Mouse (Mus musculus) 416B (cell line): ENCODE data around the gene Baiap2.

Source experiments
- DNase-seq: peaks from one replicate; pipeline ENCODE4 v3.0.0; 2011; ENCODE audit warnings: low read depth

Gene Baiap2

DNA sequence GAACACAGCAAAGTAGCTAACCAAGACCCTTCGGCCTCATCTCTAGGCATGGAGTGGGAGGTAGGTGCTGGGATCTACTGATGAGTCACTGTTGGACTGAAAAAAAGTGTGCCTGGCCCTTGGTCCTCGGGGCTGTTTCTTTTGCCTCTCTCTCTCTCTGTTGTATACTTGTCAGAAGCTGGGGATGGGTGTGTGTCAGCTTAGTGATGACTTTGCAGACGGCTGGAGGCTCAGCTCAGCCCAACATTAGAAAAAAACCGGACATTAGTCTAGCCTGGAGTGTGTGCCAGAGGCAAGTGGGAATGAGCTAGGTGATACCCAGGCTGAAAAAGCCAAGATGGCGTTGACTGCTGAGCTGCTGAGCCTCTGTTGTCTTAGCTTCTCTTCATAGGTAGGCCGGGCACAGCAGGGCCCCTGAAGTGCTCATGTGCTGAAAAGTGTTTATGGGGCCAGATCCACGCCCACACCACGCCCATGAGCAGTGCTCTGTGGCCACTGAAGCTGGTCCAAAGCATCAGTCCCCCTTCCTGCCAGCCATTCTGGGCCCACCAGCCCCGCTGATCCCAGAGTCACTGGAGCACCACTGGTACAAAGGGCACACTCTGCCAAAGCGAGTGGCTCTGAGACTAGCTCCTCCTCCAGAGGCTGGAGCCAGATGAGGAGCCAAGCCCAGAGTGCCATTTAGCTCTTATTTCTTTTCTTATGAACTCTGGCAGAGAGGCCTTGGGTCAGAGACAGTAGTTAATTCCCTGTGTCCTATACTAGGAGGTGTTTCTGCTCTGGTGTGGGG, 37.2 kb downstream of the Baiap2 start:
- no peak for DNase-seq

DNA sequence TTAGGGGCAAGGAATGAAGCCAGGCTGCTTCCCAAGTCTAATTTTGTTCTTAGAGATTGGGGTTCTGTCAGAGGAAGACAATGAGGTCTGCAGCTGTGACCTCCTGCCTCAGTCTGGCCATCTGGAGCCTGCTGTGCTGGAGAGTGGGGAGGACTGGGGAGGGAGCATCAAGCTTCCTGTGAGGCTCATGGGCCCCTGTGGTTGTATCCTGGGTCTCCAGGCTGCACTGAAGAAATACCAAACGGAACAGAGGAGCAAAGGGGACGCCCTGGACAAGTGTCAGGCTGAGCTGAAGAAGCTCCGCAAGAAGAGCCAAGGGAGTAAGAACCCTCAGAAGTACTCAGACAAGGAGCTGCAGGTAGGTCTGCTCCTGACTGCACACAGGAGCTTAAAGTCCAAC, 39.2 kb downstream of the Baiap2 start:
- DNase-seq = no peak

DNA sequence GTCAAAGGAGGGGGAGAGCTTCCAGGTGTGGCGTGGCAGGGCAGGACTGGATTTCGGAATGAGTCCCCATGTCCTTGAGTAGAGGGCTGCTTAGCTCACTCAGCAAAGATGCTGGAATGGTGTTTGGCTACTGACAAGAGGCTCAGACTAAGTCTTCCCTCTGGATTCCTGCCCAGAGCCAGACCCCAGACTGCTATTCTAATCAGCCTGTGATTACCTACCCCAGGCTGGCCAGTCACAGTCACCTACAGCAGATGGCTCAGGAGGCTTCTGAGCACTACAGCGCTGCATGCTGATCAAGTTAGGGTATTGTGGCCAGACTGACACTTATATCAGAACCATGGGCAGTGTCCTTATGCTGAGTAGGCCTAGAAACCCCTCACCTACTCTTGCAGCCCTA, 39.7 kb downstream of the Baiap2 start:
- DNase-seq = no peak

DNA sequence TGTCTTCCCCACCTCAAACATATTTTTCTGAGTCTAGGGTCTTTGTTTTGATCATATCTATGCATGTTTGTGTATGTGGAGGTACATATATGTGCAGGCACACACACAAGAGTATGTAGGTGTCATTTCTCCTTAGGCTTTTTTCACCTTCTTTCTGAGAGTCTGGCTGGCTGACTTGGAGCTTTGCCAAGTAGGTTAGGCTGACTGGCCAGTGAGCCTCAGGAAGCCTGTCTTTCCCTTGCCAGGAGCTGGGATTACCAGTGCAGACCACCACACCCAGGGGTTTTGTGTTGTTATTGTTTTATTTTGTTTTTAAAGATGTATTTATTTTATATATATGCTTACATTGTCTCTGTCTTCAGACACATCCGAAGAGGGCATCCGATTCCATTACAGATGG, 40.6 kb downstream of the Baiap2 start:
- no peak for DNase-seq

DNA sequence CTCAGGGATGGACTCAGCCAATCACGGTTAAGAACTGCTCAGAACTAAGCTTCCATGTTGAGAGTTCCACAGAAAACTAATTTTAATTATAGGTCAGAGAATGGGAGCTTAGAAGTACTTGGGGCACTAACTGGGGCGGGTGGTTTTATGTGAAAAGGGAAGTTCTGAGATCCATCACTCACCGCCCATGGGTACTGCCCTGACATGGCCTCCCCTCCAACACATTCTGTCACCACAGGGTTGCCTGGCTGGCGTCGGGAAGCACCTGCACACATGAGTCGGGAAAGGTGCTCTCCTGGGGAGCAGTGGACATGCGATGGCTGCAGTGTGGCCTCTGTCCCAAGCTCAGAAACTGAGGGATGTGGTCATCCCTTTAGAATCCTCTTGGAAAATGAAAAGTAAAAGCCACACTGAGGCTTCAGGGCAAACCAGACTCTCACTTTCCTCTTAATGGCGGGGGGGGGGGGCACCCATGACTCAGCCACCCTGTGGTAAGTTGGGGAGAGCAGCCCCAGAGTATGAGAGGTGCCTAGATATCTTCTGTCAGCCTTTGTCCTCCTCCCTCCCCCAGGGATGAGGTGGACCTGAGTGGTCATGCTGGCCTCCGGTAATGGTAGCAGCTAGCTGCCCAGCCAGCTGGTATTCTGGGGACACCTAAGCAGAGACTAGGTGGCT, 44.3 kb downstream of the Baiap2 start:
- peak; percentile 39 for DNase-seq

DNA sequence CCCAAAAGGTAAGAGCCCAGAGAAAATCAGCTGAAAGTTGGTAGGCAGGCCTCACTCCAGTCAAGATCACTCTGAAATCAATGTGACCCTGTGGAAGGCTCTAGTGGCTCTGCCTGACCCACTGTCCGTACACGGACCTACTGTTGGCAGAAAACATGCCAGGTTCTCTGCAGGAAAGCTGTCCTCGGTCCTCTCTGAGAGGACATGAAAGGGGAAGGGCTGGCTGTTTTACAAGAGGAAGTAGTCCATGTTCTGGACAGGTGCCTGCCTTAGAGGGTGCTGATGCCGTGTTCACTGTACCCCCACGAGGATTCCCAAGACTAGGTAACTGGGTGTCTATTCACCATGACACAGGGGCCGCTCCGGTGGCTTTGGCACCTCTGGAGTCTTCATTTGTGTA, 45.3 kb downstream of the Baiap2 start:
- no peak for DNase-seq

DNA sequence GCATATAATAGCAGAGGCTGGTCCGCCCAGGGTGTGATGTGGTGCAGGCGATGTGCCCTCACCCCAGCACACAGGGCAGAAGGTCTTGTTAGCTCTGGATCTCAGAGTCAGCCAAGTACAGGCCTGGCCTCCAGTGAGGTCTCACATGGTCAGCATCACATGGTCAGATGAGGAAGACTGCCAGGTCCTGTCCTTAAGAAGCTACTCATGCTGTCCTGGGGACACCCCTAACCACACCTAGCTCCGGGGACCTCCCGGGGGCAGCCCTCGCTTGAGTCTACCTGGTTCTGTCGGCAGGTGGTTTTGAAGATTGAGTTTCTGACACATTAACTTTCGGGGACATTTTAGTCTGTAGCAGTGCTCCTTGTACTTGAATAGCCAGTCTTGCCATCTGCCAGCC, 45.8 kb downstream of the Baiap2 start:
- DNase-seq = no peak

DNA sequence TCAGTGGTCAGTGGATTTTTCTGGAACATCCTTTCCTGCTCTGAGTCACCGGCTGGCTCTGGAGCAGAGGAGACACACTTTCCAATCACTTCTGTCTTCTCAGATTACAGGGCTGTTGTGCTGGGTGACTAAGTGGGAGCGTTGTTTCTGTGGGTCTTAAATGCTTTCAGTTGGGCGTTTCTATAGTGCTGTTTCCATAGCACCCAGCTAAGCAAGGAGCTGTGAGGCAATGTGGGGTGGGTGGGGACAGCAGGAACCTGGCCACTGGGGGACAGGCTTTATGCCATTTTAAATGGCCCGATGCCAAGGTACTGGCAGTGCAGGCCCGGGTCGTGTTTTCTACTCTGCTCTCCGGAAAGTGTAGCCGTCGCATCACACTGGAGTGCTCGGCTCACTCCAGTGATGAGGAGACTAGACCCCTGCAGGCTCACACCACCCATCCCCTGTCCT, 46.6 kb downstream of the Baiap2 start:
- peak; percentile 87 for DNase-seq

DNA sequence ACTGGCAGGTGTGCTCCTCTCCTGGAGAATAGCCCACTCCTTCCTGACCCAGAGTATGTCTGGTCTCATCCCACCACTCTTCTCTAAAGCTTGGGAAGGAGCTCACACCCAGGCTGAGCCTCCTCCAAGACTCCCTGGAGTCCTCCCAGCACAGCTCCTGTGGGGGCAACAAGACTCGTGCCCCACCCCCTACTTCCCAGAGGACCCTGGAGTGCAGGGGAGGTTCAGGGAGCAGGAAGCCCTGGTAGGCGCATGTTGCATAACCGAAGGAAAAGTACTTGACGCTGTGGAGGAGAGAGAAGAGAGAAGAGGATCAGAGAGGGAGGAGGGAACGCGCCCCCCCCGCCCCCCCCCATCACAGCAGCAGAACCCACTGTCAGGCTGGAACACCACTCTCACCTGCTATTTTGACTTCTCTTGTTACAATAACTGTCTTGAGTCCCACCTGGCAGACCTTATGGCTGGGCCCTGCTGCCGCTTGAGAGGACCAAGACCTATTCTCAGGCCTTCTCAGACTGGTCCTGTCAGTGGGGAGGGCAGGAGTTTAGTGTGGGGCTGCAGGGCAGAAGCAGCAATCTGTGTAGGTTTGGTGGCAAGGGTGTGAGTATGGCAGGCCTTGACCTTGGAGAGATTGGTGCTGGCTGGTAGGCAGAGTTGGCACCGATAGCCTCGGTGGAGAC, 48.2 kb downstream of the Baiap2 start:
- no peak for DNase-seq

DNA sequence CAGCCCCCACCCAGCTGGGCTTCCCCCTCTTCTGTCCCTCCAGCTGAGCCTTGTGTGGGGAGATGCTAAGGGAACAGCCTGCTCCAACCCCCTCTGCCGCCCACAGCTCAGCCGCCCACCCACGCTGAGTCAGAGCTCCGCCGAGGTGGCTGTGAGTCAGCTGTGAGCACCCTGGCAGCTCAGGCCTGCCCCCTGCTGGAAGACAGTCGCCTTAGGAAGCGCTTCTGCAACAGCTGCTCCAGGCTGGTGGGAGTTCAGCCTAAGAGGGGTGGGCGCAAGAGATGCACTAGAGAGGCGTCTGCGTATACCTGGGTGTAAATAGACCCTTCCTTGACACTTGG, 48.7 kb downstream of the Baiap2 start:
- peak; percentile 86 for DNase-seq

DNA sequence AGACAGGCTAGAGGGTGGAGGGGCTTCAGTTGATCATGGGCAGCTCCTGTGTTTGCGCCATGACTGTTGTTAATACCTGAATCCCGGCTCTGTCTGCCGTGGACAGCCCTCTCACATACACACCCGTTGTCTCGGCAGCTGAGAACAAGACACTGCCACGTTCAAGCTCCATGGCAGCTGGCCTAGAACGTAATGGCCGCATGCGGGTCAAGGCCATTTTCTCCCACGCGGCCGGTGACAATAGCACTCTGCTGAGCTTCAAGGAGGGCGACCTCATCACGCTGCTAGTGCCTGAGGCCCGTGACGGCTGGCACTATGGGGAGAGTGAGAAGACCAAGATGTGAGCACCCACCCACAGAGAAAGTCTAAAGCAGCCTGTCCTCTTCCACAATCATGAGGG, 54.8 kb downstream of the Baiap2 start:
- no peak for DNase-seq

DNA sequence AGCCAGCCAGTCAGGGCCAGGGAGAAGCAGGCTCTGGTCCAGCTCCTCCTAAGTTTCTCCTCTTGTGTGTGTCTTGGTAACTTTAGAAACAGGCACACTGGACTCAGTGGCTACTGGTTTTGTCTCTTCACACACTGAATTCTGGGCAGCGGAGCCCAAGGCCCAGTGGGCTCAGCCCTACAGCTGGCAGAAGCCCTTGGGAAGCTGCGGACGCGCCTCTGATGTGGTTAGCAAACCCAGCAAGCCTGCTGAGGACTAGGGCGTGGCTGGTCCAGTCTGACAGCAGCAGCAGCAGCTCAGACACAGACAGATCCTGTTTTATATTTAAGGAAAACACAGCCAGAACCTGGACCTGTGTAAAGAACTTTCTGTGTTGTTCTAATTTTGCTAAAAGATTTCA, 59.5 kb downstream of the Baiap2 start:
- no peak for DNase-seq

DNA sequence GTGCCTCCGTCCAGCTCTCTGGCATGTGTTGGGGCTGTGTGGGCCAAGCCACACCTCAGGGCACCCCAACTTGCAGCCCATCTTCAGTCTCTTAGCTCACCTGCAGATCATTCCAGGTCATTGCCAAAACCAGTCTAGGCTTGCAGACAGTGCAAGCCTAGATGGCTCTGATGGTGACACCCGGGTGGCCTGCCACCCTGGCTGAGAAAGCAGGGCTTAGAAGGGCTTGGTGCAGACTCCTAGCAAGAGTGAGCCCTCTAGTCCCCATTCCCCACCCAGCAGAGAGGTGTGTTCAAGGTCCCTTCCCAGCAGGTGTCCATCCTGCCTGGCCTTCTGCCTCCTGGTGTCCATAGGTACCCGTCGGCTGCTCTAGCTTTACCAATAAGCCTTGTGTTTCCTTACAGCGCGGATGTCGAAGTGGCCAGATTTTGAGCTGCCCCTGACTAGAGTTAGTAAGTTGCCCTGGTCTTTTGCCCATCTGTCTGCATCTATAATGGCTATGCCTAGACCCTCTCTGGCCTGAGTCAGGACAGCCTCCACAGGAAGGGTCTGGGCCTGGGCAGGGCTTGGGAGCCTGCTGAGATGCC, 60.2 kb downstream of the Baiap2 start:
- DNase-seq = no peak

DNA sequence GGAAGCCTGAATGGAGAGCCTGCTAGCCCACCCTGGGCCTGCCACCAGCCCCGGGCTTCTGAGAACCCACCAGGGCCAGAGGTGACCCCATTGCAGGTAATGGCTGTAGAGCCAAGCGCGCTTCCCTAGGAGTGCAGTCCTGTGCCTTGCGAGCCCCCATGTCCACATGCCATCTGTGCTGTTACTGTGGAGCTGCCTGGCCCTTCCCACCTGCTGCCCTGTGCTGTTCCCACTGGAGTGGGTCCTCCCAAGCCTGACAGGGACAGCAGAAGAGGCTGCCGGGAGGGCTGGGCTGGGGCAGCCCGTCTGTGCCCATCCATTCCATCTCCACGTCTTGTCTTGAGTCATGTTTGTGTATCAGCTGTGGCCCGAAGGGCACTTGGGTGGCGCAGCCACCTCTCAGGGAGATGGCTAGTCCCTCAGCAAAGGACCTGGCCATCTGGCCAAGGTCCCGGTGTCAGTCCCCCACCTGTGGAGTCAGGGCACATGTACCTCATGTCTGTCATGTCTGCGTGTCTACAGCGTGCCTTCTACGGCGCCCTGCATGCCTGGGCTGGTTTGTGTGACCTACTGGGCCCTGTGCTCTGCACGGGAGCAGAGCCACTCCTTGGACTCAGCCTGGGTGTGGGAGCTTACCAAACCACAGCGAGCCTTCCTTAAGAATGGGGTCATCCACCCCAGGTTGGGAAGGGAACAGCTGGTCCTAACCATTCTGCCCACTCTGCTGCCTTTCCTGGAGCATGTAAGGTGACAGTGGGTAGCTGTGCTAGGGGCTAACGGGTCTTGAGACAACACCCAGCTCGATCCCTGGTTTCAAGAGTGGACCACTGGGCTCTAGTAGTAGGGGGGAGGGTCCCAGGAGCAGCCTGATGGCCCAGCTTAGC, 63.1 kb downstream of the Baiap2 start:
- no peak for DNase-seq

DNA sequence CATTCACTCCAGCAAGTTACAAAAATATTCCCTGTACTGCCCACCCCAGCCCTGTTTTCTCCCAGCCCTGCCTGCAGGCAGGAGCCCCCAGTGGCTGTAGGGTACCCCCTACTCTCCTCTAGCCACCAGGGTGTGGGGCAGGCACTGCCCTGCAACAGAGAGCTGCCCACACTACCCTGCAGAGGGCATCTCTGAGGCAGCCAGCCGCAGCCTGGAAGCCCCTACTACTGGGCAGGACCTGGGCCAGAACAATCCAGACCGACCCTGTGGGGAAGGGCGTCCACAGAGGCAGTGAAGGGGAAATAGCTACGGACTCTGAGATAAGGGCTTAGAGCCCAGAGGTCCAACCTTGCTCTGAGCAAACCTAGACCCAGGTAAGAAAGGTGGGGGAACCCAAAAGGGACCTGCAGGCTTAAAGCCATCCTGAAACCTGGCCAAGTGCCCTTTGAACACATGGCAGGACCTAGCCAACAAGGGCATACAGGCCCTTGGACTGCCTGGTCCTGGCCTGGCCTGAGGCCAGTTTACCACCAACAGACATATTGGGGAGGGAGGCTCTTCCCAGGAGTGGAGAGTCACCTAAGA, 65.0 kb downstream of the Baiap2 start:
- DNase-seq = no peak

DNA sequence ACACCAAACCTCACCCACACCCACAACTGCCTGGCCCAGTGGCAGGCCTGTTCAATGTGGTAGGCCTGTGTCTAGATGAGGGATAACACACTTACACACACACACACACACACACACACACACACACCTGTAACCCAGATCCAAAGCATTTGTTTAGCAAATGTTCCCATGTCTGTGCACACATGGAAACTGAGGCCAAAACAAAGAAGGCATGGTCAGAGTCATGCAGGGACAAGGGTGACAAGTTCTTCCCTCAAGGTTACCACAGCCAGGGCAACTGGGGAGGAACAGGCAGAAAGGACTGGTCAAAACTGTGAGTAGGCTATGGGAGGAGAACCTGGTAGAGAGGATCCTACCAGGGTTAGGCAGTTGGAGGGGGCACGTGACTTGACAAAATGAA, 65.9 kb downstream of the Baiap2 start:
- no peak for DNase-seq

DNA sequence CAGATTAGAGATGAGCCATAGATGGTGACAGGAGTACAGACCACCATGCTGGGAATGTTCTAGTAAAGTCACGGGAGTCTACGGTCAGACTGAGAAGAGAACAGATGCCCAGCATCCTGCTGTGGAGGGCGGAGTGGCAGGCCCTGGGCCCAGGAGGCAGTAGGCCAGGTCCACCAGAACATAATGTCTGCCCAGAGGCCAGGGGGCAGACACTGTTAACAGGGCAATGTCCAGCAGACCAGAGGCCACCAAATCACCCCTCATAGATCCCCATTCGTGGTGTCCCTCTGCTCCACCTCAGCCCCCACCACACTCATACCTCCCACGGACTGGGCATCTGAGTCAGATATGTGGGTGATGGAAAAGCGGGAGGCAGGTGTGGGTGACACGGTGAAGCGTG, 66.4 kb downstream of the Baiap2 start:
- DNase-seq = no peak

DNA sequence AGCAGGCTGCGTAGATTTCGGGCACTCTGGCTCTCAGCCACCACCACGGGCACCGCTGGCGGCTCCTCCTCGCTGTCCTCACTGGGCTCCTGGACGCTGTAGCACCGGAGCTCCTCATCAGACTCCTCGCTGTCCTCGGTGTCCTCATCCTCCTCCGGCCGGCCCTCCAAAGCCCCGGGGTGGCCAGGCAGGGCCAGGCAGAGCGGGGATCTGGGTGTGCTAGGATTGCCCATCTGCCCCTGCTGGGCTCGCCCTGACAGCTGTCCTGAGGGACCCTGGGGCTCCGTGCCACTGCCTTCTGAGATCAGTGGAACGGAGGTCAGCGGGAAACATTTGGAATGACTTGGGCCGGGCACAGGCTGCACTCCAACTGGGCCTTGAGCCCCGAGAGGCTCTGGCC, 67.4 kb downstream of the Baiap2 start:
- DNase-seq = no peak

DNA sequence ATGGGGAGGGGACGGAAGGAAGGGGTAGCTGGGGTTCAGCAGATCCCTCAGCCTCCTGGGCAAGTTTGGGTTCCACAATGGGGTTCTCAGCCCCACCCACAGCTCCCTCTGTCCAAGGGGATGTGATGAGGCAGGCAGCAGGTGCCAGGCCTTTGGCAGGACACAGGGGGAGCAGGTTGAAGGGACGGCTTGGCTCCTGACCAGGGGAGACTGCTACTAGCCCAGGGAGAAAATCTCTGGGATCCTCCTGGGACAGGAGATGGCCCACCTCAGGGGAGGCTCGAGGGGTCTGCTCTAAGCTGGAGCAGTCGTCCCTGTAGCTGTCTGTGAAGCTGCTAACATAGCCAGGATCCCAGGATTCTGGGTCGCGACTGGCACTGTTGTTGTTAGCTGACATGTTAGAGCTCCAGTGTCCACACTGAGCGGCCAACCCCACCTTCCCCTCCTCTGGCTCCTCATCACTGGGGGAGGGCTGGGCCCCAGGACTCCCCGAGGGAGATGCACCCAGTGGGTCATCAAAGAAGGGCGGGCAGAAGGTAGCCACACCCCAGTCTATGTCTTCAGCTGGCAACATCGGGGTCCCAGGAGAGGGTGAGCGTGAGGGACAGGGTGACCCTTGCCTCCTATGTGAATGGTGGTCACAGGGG, 68.7 kb downstream of the Baiap2 start:
- no peak for DNase-seq

DNA sequence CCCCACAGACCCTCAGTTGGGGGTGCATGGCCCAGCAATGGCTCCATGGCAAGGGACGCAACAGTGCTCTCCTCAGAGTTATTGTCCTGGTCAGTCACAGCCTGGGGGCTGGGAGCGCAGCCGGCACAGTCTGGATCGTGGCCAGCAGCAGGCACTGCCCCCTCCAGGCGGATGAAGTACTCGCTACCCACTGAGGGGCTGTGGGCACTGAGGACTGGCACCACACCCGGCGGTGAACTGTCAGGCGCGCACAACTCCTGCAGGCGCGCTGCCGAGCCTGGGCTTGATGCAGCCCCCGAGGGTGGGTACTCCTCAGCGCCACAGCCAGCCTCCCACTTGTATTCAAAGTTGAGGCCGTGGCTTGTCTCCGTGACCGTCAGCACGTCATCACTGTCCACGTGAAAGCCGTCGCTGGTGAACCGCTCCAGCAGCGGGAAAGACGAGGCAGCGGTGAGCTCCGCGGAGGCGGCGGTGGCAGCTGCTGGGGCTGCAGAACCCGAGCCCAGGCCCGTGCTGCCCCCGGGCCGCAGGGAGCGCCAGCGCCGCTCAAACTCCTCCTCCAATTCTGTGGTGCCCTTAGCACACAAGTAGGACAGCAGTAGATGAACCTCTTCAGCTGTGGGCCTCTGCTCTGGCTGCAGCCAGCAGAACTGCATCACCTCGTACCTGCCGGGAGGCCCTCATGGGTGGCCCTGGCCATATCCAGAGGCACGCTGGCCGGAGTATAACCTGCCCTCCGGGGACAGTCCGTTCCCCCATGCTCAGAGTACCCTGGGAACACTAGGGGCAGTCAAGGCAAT, 69.4 kb downstream of the Baiap2 start:
- DNase-seq = no peak
